Mouse (Mus musculus) neural tube, embryonic 11.5 days (tissue): ENCODE measurements around the gene Olfr1373. TPM values are rescaled to one million over a fixed set of nuclear protein-coding genes. Genes with fewer than 3 reads are reported as not detected.
"Not testable (repeated sequence)": the region's sequence is repeated elsewhere in the genome, so short reads cannot be mapped to it uniquely, and the experiment has no call there.

Experiments used
- ATAC-seq: fragments of 200-750 bp; cut with Nextera tagmentation; 2 replicates; pipeline ENCODE4 v1.8.0; 2017; ENCODE audit warnings: moderate number of reproducible peaks, mild to moderate bottlenecking, moderate TSS enrichment, moderate library complexity; ENCODE audit not compliant: insufficient read depth, low FRiP score, low TSS enrichment
- DNase-seq: peaks from one replicate; pipeline ENCODE4 v3.0.0-alpha.2; 2015; ENCODE audit warnings: low spot score
- H3K27ac ChIP-seq: fragments of 300-500 bp; sonication (generic); 2 replicates; pipeline ENCODE4 v1.5.1; 2014; ENCODE audit warnings: low read depth, mild to moderate bottlenecking, low read length
- H3K27me3 ChIP-seq: fragments of 300-500 bp; sonication (generic); 2 replicates; pipeline ENCODE4 v1.6.1; 2014; ENCODE audit warnings: mild to moderate bottlenecking, low read length, mixed read lengths; ENCODE audit not compliant: control insufficient read depth, insufficient read depth
- H3K36me3 ChIP-seq: fragments of 300-500 bp; sonication (generic); 2 replicates; pipeline ENCODE4 v1.6.1; 2014; ENCODE audit warnings: mild to moderate bottlenecking, low read length, moderate library complexity, mixed read lengths; ENCODE audit not compliant: control insufficient read depth, insufficient read depth
- H3K4me1 ChIP-seq: fragments of 300-500 bp; sonication (generic); 2 replicates; pipeline ENCODE4 v1.6.1; 2014; ENCODE audit warnings: low read length, mixed read lengths; ENCODE audit not compliant: control insufficient read depth, insufficient read depth
- H3K4me2 ChIP-seq: fragments of 300-500 bp; sonication (generic); 2 replicates; pipeline ENCODE4 v1.6.1; 2014; ENCODE audit warnings: low read depth, mild to moderate bottlenecking, moderate library complexity
- H3K4me3 ChIP-seq: fragments of 300-500 bp; sonication (generic); 2 replicates; pipeline ENCODE4 v1.5.1; 2014; ENCODE audit warnings: low read depth, low read length
- H3K9ac ChIP-seq: fragments of 300-500 bp; sonication (generic); 2 replicates; pipeline ENCODE4 v1.6.1; 2014; ENCODE audit warnings: mild to moderate bottlenecking, low read length
- H3K9me3 ChIP-seq: fragments of 300-500 bp; sonication (generic); 2 replicates; pipeline ENCODE4 v1.6.1; 2016; ENCODE audit warnings: low read length; ENCODE audit not compliant: control insufficient read depth
- WGBS: fragments of 180-500 bp; shearing (Covaris S2); extraction: QIAGEN DNeasy Blood & Tissue Kit; methylation state at CpG from one replicate; pipeline ENCODE4 v1.1.7; 2014; 5-methylcytosine and 5-hydroxymethylcytosine counted together
- polyA plus RNA-seq: library from polyadenylated mRNA; unstranded; fragments of >200 nt; fragmentation: Nextera tagmentation; extraction: Ambion mirVana; gene quantifications from 2 replicates; pipeline ENCODE4 v1.2.1, GENCODE M21; 2014

Olfr1373 gene
- polyA plus RNA-seq, 1 experiment from 2014 or later = not detected

DNA sequence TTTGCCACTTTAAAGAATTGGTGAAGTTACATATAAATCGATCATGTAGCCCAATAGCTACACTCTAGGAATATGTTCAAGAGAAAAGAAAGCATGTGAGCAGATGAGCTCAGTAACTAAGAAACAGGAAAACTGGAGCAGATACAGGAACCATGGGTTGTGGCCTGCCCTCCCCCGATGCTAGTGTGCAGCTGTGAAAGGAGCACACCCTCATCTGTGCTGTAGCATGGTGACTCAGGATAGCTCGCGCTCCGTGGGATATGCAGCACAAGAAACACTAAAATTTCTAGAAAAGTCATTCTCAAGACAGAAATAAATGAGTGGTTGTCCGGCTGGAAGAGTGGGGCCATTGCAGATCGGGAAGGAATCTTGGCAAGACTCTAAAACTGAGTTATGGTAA, 28.2 kb downstream of the Olfr1373 start:
- no peaks in the 10 kb centered on the region for H3K4me1 ChIP-seq
- DNase-seq (no peak), ATAC-seq (no peak)
- H3K4me3 ChIP-seq = no peak overlapping the region
- H3K9ac ChIP-seq = no peak overlapping the region
- no peaks in the 10 kb centered on the region for H3K9me3 ChIP-seq
- H3K36me3 ChIP-seq = peaks cover 37% of the 10 kb centered on the region
- 98% methylated on average over 7 of the region's 7 CpGs for WGBS
- H3K27ac ChIP-seq = no peak overlapping the region
- no peaks in the 10 kb centered on the region for H3K27me3 ChIP-seq
- H3K4me2 ChIP-seq = no peak overlapping the region

DNA sequence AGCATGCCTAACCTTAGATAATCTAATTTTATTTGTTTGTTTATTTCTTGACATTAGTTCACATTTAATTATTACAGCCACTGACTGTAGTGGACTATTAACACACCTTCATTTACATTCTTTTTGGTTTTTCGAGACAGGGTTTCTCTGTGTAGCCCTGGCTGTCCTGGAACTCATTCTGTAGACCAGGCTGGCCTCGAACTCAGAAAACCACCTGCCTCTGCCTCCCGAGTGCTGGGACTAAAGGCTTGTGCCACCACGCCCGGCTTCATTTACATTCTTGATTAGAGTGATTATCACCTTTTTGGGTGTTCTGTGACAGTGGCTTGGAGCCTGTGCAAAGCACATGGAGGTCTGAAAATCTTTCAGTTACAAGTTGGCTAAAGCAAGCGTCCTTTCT, 29.2 kb downstream of the Olfr1373 start:
- not testable (repeated sequence) for H3K4me3 ChIP-seq, DNase-seq, H3K9me3 ChIP-seq, H3K4me1 ChIP-seq, H3K27ac ChIP-seq, ATAC-seq, H3K9ac ChIP-seq, H3K27me3 ChIP-seq, H3K4me2 ChIP-seq
- peaks cover 29% of the 10 kb centered on the region for H3K36me3 ChIP-seq
- WGBS = 91% methylated on average over 6 of the region's 6 CpGs

DNA sequence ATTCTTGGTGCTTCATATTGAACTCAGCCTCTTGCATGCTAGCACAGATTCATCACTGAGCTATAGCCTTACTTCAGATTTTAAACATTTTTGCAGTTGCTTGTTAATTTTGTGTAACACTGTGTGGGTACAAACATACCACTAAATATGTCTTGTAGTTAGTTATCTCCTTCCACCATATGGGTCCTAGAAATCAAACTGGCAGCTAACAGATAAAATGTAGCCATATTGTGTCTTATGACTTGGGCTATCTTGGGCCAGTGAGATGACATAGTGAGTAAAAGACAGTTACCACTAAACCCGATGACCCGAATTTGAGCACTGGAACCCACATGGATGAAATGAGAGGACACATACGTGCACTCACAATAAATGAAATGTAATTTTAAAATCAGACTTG, 29.8 kb downstream of the Olfr1373 start:
- H3K27me3 ChIP-seq = no peaks in the 10 kb centered on the region
- peaks cover 26% of the 10 kb centered on the region for H3K36me3 ChIP-seq
- no peak overlapping the region for H3K4me2 ChIP-seq
- 97% methylated on average over 3 of the region's 3 CpGs for WGBS
- no peak overlapping the region for H3K27ac ChIP-seq
- H3K4me1 ChIP-seq = no peaks in the 10 kb centered on the region
- H3K4me3 ChIP-seq = no peak overlapping the region
- no peak overlapping the region for H3K9ac ChIP-seq
- H3K9me3 ChIP-seq = no peaks in the 10 kb centered on the region
- no peak for ATAC-seq
- DNase-seq = no peak

DNA sequence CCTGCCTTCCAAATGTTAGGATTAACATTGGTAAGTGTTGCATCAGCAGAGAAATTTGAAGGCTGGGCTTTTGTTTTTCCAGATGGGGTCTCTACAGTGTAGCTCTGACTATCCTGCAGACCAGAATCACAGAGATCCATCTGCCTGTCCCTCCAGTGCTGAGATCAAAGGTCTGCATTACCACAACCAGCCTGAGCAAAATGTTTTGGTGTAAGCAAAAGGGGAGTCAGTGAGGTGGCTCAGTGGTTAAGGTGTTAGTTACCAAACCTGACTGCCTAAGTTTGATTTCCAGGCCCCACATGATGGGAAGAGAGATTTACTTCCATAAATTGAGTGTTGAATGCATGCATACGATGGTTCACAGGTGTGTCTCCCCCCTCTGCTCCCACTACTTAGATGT, 35.9 kb downstream of the Olfr1373 start:
- Histone ChIP-seq H3K27me3 (no peaks in the 10 kb centered on the region), H3K4me3 (no peak overlapping the region), H3K36me3 (0 out of 2 replicates have a peak, but pooled peaks cover under 1% of the 10 kb centered on the region), H3K9ac (no peak overlapping the region), H3K4me1 (no peaks in the 10 kb centered on the region), H3K9me3 (no peaks in the 10 kb centered on the region), H3K4me2 (no peak overlapping the region), H3K27ac (no peak overlapping the region)
- ATAC-seq = no peak
- 88% methylated on average over 1 of the region's 1 CpGs for WGBS
- DNase-seq = no peak

DNA sequence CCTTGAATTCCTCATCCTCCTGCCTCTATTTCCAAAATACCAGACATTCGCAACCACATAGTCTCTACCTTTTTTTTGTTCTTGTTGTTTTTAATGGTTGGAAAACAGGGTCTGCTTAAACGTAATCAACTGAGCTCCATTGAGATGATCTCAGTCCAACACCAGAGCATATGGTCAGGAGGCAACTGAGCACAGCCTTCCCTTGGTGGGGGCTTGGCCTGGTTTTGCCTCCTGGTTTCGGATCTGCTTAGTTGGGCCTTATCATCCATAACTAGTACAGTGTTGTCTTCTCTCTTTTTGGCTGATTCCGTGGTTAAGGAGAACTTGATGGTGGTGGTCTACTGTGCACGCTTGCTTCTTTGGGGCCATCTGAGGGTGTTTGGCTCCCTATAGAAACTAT, 36.5 kb downstream of the Olfr1373 start:
- WGBS = 87% methylated on average over 5 of the region's 5 CpGs
- no peak for DNase-seq

DNA sequence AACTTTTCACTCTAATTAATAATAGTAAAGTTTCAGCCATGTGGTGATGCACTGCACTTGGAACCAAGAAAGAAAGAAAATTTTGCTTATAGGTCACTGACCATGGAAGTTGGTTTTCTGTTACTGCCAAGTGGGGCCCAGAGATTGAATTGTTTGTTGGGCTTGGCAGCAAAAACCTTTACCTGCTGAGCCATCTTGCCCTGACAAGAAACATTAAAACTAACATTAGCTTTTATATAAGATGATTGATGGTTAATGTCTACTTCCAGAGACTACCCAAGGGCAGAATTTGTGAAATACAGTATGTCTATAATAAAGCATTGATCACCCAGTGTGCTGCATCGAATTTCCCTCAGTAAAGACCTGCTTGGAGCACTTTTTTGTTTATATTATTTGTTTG, 38.9 kb downstream of the Olfr1373 start:
- Histone ChIP-seq H3K36me3 (no peaks in the 10 kb centered on the region), H3K9ac (no peak overlapping the region), H3K27me3 (no peaks in the 10 kb centered on the region), H3K9me3 (no peaks in the 10 kb centered on the region), H3K4me3 (no peak overlapping the region), H3K4me2 (no peak overlapping the region), H3K4me1 (no peaks in the 10 kb centered on the region), H3K27ac (no peak overlapping the region)
- 93% methylated on average over 1 of the region's 1 CpGs for WGBS
- ATAC-seq = no peak
- DNase-seq = no peak

More for the DNA sequence above, 36.5 kb downstream of the Olfr1373 start:
- no peak overlapping the region for H3K4me2 ChIP-seq
- H3K4me3 ChIP-seq = no peak overlapping the region
- H3K27ac ChIP-seq = no peak overlapping the region
- no peaks in the 10 kb centered on the region for H3K9me3 ChIP-seq
- no peak for ATAC-seq
- H3K27me3 ChIP-seq = no peaks in the 10 kb centered on the region
- no peaks in the 10 kb centered on the region for H3K4me1 ChIP-seq
- no peak overlapping the region for H3K9ac ChIP-seq
- no peaks in the 10 kb centered on the region for H3K36me3 ChIP-seq

DNA sequence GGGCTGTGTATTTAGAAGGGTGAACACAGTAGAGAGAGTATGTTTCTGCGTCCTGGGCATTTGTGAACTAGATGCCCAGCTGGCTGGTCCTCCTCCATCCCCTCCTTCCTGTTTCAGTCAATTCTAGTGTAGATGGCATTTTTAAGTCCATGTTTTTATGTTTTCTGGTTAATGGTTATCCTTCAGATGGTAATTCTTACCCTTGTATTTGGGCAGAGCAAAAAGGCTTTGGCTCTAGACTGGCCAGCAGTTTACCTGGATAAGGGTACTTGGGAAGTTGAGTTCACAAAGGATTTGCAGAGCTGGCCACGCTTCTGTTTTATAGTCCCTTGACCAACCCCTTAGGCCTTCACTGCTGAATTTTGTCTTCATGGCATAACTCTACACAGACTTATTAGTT, 39.3 kb downstream of the Olfr1373 start:
- WGBS = 94% methylated on average over 2 of the region's 2 CpGs
- H3K36me3 ChIP-seq = no peaks in the 10 kb centered on the region
- no peaks in the 10 kb centered on the region for H3K27me3 ChIP-seq
- ATAC-seq (no peak), DNase-seq (no peak)
- H3K4me1 ChIP-seq = no peaks in the 10 kb centered on the region; the same call in 1 of the 2 replicates
- no peak overlapping the region for H3K4me2 ChIP-seq
- H3K4me3 ChIP-seq = no peak overlapping the region
- H3K9me3 ChIP-seq = no peaks in the 10 kb centered on the region
- no peak overlapping the region for H3K9ac ChIP-seq
- H3K27ac ChIP-seq = no peak overlapping the region

DNA sequence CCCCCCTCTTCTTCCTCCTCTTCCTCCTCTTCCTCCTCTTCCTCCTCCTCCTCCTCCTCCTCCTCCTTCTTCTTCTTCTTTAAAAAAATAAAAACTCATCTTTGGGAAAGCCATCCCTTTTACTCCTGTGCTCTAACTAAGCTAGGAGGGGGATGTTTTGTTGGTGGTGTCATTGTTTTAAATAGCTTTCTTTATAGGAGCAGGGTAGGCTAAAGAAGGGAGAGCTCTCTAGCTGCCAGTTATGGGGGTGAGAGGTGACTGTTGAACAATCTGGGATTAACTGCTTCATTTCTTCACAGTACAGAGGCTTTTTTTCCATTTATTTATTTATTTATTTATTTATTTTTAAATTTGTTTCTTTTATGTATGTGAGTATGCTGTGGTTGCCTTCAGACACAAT, 39.8 kb downstream of the Olfr1373 start:
- peaks cover 4% of the 10 kb centered on the region for H3K4me1 ChIP-seq
- DNase-seq (no peak), ATAC-seq (no peak)
- no peak overlapping the region for H3K4me3 ChIP-seq
- no peak overlapping the region for H3K27ac ChIP-seq
- no peaks in the 10 kb centered on the region for H3K9me3 ChIP-seq
- no peaks in the 10 kb centered on the region for H3K27me3 ChIP-seq
- H3K4me2 ChIP-seq = no peak overlapping the region
- H3K9ac ChIP-seq = no peak overlapping the region
- H3K36me3 ChIP-seq = no peaks in the 10 kb centered on the region

DNA sequence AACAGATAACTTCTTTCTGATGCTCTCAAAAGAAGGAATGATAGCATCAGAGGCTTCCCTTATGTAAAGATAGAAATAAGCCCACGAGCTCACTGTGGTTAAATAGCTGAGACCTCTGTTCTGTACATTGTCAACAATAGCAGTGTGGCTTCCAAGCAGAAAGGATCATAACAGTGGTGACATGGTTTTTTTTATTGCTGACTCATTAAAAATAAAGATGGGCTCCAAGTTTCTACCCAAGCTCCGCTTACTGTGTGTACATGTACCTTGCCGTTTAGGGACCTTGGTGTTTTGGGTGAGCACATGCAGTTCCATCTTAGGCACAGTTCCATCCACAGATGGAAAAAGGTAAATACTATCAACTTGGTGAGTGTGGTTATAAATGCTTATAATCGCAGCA, 42.4 kb downstream of the Olfr1373 start:
- Histone ChIP-seq H3K4me1 (peaks cover 10% of the 10 kb centered on the region), H3K9me3 (no peaks in the 10 kb centered on the region), H3K4me3 (no peak overlapping the region), H3K36me3 (no peaks in the 10 kb centered on the region), H3K27ac (no peak overlapping the region), H3K4me2 (no peak overlapping the region), H3K9ac (no peak overlapping the region), H3K27me3 (no peaks in the 10 kb centered on the region)
- WGBS = 94% methylated on average over 4 of the region's 4 CpGs
- DNase-seq (no peak), ATAC-seq (no peak)
